In the genomic region with DNA sequence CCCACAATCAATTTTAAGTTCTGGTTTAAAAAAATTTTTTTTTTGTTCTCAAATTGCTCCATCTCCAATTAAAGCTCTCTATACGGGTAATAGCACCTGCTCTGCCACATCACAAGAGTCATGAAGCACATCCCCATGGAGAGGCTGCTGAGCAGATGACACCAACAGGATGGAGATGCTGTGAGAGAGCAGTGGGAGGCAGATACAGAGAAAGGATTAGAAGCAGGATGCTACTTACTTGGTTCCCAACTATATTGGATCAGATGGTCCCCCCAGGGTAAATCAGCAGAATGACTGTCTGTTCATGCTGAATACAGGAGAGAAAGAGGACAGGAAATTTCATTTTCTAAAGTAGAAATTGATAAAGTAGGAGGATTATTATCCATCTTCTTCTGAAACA, we compare ENCODE assay signal across 16 mouse cellular contexts.
DNase-seq lines count a peak whose midpoint lies in the region; TF ChIP-seq lines count a peak whose summit lies in the region.
"Had no signal": no experiment of that assay in that cellular context is flagged by ENCODE, and none has a peak within 500 bp of the region (broad histone marks: within the 10 kb centered on the region; RNA-seq: fewer than 3 reads in every experiment).

No protein-coding gene starts in this region.

- no peak for TF ChIP-seq POLR2A in brain, embryonic 14.5 days (IDR thresholded peaks at IDR 0.05; ENCODE audit: borderline replicate concordance, extremely low read depth, insufficient read depth, insufficient read length, poor library complexity, severe bottlenecking)

- intact Hi-C loops in left cerebral cortex, postnatal 4 days (cut with DNase I): no loop called here
- intact Hi-C loops in left cerebral cortex, postnatal 25 days (cut with DNase I): no loop called here

- no peak for TF ChIP-seq CTCF in brain, embryonic 14.5 days (IDR thresholded peaks at IDR 0.05; ENCODE audit: borderline replicate concordance, extremely low read depth, insufficient read depth, insufficient read length)

- DNase-seq in cerebellum, postnatal 14 days: peak; percentile 31 to 50
- no peak for DNase-seq in cerebellum, adult 9-10 months
- peak; percentile 13 for DNase-seq in left cerebral cortex, postnatal 4 days
- no peak for DNase-seq in left cerebral cortex, postnatal 25 days (ENCODE audit: low spot score in 2 of 2)
- DNase-seq in brain, embryonic 14.5 days (ENCODE audit: low read depth): peak; percentile 26
- DNase-seq in urinary bladder, postnatal 14 days (ENCODE audit: low spot score): no peak
- DNase-seq: adrenal gland, adult 2 months; adrenal gland, postnatal 14 days; cerebellum, adult 11-12 months; embryo, embryonic 11 days; gastrocnemius, postnatal 10 days; gastrocnemius, postnatal 36 days; heart, adult 2 months; heart, postnatal 14 days; heart, postnatal 4 days; kidney, adult 11 months had no signal

Comparison
In these comparisons a context has a peak if more than half of its experiments do, and no peak if none do; other contexts are left out.
1. DNase-seq: peak in cerebellum, postnatal 14 days (2 of 2), left cerebral cortex, postnatal 4 days (single experiment) and brain, embryonic 14.5 days (single experiment); none in cerebellum, adult 9-10 months (single experiment), left cerebral cortex, postnatal 25 days (0 of 2) and urinary bladder, postnatal 14 days (single experiment).